Mouse (Mus musculus): ENCODE data around the gene Glud1.

DNA sequence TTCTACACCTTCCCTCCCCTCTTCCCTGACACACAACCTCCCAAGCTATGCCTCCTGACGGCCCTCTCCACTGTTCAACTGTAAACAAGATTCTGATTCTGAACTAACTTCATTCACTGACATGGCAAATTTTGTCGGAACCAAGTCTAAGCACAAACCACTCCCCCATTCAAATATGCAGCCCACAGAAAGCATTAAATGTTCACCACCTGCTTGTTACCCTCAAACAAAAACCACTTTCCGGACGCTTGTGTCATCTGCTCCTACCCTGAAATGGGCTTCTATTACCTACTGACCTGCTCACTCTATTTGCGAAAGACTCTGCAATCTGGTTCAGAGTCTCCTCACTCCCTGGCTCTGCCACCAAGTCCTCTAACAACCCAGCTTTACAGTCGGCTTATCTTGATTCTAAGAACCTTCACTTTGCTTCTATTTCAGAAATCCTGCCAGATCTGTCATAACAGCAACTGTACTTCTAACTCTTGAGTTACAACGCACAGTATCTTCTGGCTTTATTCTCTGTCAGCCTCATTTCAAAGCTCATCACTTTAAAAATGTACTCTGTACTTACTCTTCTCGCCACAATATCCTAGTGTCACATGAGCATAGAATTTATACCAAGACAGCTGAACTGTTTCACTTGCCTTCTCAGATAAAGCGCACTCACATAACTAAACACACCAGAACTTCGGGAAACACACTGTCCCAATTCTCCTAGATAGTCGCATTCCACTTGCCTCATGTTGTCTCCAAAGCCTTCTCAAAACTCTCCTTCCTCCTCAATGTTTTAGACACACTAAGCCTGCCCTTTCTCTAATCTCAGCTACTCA, 11.4 kb upstream of the Glud1 start:
- no peak for TF ChIP-seq CTCF (IDR thresholded peaks at IDR 0.05; ENCODE audit: borderline replicate concordance, insufficient read depth, low read depth, low read length)
- no peak for TF ChIP-seq POLR2A (IDR thresholded peaks at IDR 0.05; ENCODE audit: borderline replicate concordance, insufficient read depth, low read length)
